Mouse (Mus musculus) WW6 (cell line): ENCODE data around the gene Pitx1.

ENCODE experiments used
- DNase-seq: peaks from one replicate; pipeline ENCODE4 v3.0.0-alpha.2; 2013; ENCODE audit warnings: low read depth, low spot score

Pitx1 gene

GRCm38 (mm10) chr13:55836142-55836625 is at the start of gene Pitx1:
TSS of gene Pitx1 (minus strand) at chr13:55836192.
- no peak for DNase-seq

DNA sequence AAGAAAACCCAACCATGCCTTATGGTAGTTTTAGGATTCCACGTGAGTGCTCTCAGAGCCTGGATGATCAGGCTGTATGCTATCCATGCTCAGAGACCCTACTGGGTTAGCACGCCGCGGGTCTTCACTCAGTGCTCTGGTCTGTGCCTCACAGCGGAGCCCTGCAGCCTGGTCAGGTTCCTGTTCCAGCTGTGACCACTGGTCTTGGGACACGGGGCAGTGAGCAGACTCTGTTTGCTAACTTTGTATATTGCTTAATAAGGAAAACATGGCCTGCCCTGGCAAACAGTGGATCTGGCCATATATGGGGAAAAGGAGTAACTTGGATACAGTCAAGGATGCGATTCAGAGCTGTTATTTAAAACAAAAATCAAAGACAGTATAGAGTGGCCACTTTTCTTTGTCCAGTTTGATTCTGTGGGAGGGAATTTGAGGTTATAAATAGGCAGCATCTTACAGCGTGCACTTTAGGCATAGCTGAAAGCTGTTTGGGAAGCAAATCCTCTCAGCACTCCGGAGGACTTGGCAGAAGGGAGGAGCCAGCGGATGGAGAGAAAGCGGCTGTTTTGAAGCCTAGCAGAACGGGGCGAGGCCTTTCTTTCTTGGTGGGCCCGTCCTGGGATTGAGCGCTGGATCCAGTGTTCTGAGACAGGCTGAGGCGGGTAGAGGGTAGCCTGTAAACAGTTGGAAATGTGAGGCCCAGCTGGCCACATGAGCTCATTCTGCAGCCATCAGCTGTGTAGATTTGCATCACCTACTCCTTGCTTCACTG is 45.6 kb upstream of the Pitx1 start:
- DNase-seq, result no peak

DNA sequence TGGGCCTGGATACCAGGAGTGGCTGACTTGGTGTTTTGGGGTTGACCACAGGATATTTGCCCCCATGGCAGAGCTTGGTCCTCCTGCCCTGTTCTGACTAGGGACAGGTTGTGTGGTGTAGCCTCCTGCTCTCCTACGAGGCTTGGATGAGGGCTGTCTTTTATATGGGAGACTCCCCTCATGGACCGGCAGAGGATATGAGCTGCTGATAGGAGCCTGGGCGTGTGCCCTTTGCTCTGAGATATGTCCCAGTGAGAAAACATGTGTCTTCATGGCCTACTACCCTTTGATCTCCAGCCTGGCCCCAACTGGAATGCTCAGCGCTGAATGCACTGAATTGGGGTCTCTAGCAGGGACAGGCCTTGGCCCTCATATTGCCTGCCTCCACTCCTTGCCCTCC is 42.4 kb upstream of the Pitx1 start:
- DNase-seq, result no peak

DNA sequence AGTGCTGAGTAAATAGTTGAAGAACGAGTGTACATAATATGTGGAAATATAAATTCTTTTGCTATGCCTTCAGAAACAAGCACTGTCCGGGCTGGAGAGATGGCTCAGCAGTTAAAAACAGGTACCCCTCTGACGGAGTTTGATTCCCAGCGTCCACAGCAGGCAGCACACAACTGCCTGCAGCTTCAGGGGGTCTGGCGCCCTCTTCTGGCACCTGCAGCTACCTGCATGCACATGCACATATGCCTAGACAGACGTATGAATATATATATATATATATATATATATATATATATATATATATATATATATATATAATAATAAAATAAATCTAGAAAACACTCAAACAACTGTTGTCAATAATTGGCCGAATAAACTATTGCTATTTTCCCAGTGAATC is 35.4 kb upstream of the Pitx1 start:
- DNase-seq, result no peak

GRCm38 (mm10) chr13:55870001-55870400 is 34.0 kb upstream of the Pitx1 start:
- DNase-seq, result no peak

GRCm38 (mm10) chr13:55867540-55868103 is 31.6 kb upstream of the Pitx1 start:
- no peak for DNase-seq

GRCm38 (mm10) chr13:55860483-55860882 is 24.5 kb upstream of the Pitx1 start:
- DNase-seq, result no peak

GRCm38 (mm10) chr13:55858463-55858862 is 22.5 kb upstream of the Pitx1 start:
- no peak for DNase-seq

- no peak for DNase-seq
Measured at GRCm38 (mm10) chr13:55855793-55856192, 19.8 kb upstream of the Pitx1 start.

- no peak for DNase-seq
Measured at GRCm38 (mm10) chr13:55852205-55852604, 16.2 kb upstream of the Pitx1 start.

GRCm38 (mm10) chr13:55850726-55851125 is 14.7 kb upstream of the Pitx1 start:
- DNase-seq, result no peak

- no peak for DNase-seq
Measured at GRCm38 (mm10) chr13:55848604-55849190, 12.7 kb upstream of the Pitx1 start.

DNA sequence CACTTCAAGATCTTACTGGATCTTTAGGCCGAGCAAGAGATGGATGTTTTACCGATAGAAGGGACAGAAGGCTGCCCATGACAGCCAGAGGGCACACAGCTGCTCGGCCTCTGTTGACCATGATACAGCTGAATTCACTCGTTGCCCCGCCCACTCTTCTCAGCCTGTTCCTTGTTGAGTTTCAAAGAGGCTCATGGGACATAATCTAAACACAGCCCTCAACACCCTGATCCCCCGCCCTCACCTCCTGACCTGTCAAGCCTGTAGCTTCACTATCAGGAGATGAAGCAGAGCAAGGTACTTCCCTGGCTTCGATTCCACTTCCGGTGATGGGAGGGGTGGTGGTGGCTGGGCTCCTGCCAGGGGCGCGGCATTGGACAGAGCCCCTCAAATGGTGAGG is 11.8 kb upstream of the Pitx1 start:
- no peak for DNase-seq

DNA sequence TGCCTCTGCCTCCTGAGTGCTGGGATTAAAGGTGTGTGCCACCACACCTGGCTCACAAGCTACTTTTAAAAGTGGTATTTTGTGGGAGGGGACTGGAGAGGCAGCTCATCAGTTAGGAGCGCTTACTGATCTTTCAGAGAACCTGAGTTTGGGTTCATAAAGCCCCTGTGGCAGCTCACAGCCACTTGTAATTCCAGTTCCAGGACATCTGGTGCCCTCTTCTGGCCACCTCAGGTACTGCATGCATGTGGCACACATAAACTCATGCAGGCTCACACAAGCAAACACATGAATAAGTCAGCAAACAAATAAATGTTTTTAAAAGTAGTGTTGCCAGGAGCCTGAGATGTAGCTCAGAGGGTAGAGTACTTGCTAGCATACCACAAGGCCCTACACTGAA is 7.7 kb upstream of the Pitx1 start:
- DNase-seq, result no peak

GRCm38 (mm10) chr13:55840223-55840622 is 4.2 kb upstream of the Pitx1 start:
- no peak for DNase-seq

GRCm38 (mm10) chr13:55836786-55837780 is 1.1 kb upstream of the Pitx1 start:
- DNase-seq, result no peak

GRCm38 (mm10) chr13:55835548-55836097 is 369 bp downstream of the Pitx1 start:
- no peak for DNase-seq

GRCm38 (mm10) chr13:55834667-55835066 is 1.3 kb downstream of the Pitx1 start:
- no peak for DNase-seq

- no peak for DNase-seq
Measured at GRCm38 (mm10) chr13:55833921-55834320, 2.1 kb downstream of the Pitx1 start.

- no peak for DNase-seq
Measured at GRCm38 (mm10) chr13:55832602-55833001, 3.4 kb downstream of the Pitx1 start.

GRCm38 (mm10) chr13:55831722-55832160 is 4.3 kb downstream of the Pitx1 start:
- no peak for DNase-seq
